Mouse (Mus musculus) hindbrain, embryonic 15.5 days (tissue): ENCODE data around the gene Ubash3b. TPM values are rescaled to one million over a fixed set of nuclear protein-coding genes. Genes with fewer than 3 reads are reported as not detected.

ENCODE experiments used
- ATAC-seq: fragments of 200-750 bp; cut with Nextera tagmentation; 2 replicates; pipeline ENCODE4 v1.8.0; 2017; ENCODE audit warnings: low read depth, moderate number of reproducible peaks, moderate TSS enrichment; ENCODE audit not compliant: low FRiP score
- H3K27ac ChIP-seq: fragments of 300-500 bp; sonication (generic); replicated peaks from 2 replicates; pipeline ENCODE4 v1.5.1; 2015; ENCODE audit warnings: mild to moderate bottlenecking, inconsistent platforms
- H3K27me3 ChIP-seq: fragments of 300-500 bp; sonication (generic); 2 replicates; pipeline ENCODE4 v1.6.1; 2015; ENCODE audit warnings: control low read depth, inconsistent platforms
- H3K36me3 ChIP-seq: fragments of 300-500 bp; sonication (generic); 2 replicates; pipeline ENCODE4 v1.6.1; 2015; ENCODE audit warnings: control low read depth, inconsistent platforms
- H3K4me1 ChIP-seq: fragments of 300-500 bp; sonication (generic); replicated peaks from 2 replicates; pipeline ENCODE4 v1.6.1; 2015; ENCODE audit warnings: control low read depth, inconsistent platforms
- H3K4me2 ChIP-seq: fragments of 300-500 bp; sonication (generic); 2 replicates; pipeline ENCODE4 v1.6.1; 2015; ENCODE audit warnings: moderate library complexity, mild to moderate bottlenecking, inconsistent platforms
- H3K4me3 ChIP-seq: fragments of 300-500 bp; sonication (generic); 2 replicates; pipeline ENCODE4 v1.5.1; 2015; ENCODE audit warnings: mild to moderate bottlenecking, inconsistent platforms
- H3K9ac ChIP-seq: fragments of 300-500 bp; sonication (generic); 2 replicates; pipeline ENCODE4 v1.6.1; 2015; ENCODE audit warnings: inconsistent platforms
- H3K9me3 ChIP-seq: fragments of 300-500 bp; sonication (generic); 2 replicates; pipeline ENCODE4 v1.6.1; 2016; ENCODE audit warnings: control low read depth, inconsistent platforms
- WGBS: fragments of 180-500 bp; shearing (Covaris S2); methylation state at CpG from one replicate; pipeline ENCODE4 v1.1.7; 2015; 5-methylcytosine and 5-hydroxymethylcytosine counted together
- polyA plus RNA-seq: library from polyadenylated mRNA; unstranded; fragments of >200 nt; fragmentation: Nextera tagmentation; extraction: Ambion mirVana; gene quantifications from 2 replicates; pipeline ENCODE4 v1.2.1, GENCODE M21; 2015

The Ubash3b gene
- polyA plus RNA-seq = 24.6 and 27.3 TPM in 2 replicates

GRCm38 (mm10) chr9:41161413-41161812 is at the start of gene Ubash3b:
Gene Ubash3b, minus strand, starts transcription at chr9:41161697.
- WGBS = 85% methylated on average over 6 of the region's 6 CpGs

GRCm38 (mm10) chr9:41207130-41208104 is 45.9 kb upstream of the Ubash3b start:
- Histone ChIP-seq H3K27me3 (no peaks in the 10 kb centered on the region), H3K36me3 (no peaks in the 10 kb centered on the region), H3K27ac (peak overlapping the region; percentile 94), H3K9me3 (no peaks in the 10 kb centered on the region), H3K4me3 (peak overlapping the region; percentile 31), H3K4me1 (peaks cover 10% of the 10 kb centered on the region), H3K9ac (peak overlapping the region; percentile 41), H3K4me2 (peak overlapping the region; percentile 54)
- peak; percentile 94 for ATAC-seq
- WGBS = 9% methylated on average over 28 of the region's 28 CpGs

More at GRCm38 (mm10) chr9:41161413-41161812, at the start of gene Ubash3b:
- Histone ChIP-seq H3K27me3 (no peaks in the 10 kb centered on the region), H3K4me1 (peaks cover 12% of the 10 kb centered on the region), H3K27ac (no peak within 1 kb of the TSS), H3K36me3 (no peaks in the 10 kb centered on the region), H3K9ac (no peak within 1 kb of the TSS), H3K4me3 (no peak within 1 kb of the TSS), H3K9me3 (no peaks in the 10 kb centered on the region), H3K4me2 (no peak within 1 kb of the TSS)
- ATAC-seq = no peak

- Histone ChIP-seq H3K4me2 (no peak overlapping the region), H3K36me3 (no peaks in the 10 kb centered on the region), H3K27me3 (no peaks in the 10 kb centered on the region), H3K4me1 (peaks cover 3% of the 10 kb centered on the region), H3K27ac (no peak overlapping the region; the same call in 1 of the 2 replicates), H3K4me3 (no peak overlapping the region), H3K9me3 (no peaks in the 10 kb centered on the region), H3K9ac (no peak overlapping the region)
- WGBS = 76% methylated on average over 12 of the region's 12 CpGs
- ATAC-seq = no peak
Observed at GRCm38 (mm10) chr9:41206717-41207116, 45.2 kb upstream of the Ubash3b start.

GRCm38 (mm10) chr9:41205267-41205666 is 43.8 kb upstream of the Ubash3b start:
- no peaks in the 10 kb centered on the region for H3K27me3 ChIP-seq
- no peak overlapping the region for H3K9ac ChIP-seq
- H3K27ac ChIP-seq = no peak overlapping the region
- 65% methylated on average over 3 of the region's 3 CpGs for WGBS
- H3K9me3 ChIP-seq = no peaks in the 10 kb centered on the region
- H3K4me3 ChIP-seq = no peak overlapping the region
- H3K36me3 ChIP-seq = no peaks in the 10 kb centered on the region
- H3K4me1 ChIP-seq = no peaks in the 10 kb centered on the region
- ATAC-seq = no peak
- no peak overlapping the region for H3K4me2 ChIP-seq

- no peak overlapping the region for H3K4me2 ChIP-seq
- H3K4me3 ChIP-seq = no peak overlapping the region
- no peak overlapping the region for H3K9ac ChIP-seq
- H3K4me1 ChIP-seq = no peaks in the 10 kb centered on the region
- H3K9me3 ChIP-seq = no peaks in the 10 kb centered on the region
- ATAC-seq = 0 out of 2 replicates have a peak, but pooled peaks have one; percentile 53
- no peak overlapping the region for H3K27ac ChIP-seq
- no peaks in the 10 kb centered on the region for H3K36me3 ChIP-seq
- H3K27me3 ChIP-seq = no peaks in the 10 kb centered on the region
- WGBS = 85% methylated on average over 22 of the region's 22 CpGs
Observed at GRCm38 (mm10) chr9:41199456-41200252, 38.2 kb upstream of the Ubash3b start.

GRCm38 (mm10) chr9:41198501-41199265 is 37.2 kb upstream of the Ubash3b start:
- no peak overlapping the region for H3K9ac ChIP-seq
- H3K4me1 ChIP-seq = no peaks in the 10 kb centered on the region
- no peaks in the 10 kb centered on the region for H3K27me3 ChIP-seq
- no peaks in the 10 kb centered on the region for H3K36me3 ChIP-seq
- H3K4me2 ChIP-seq = no peak overlapping the region
- peak overlapping the region; percentile 31; the same call in 1 of the 2 replicates for H3K27ac ChIP-seq
- H3K9me3 ChIP-seq = no peaks in the 10 kb centered on the region
- 0 out of 2 replicates have a peak, but pooled peaks have one; percentile 10 for ATAC-seq
- H3K4me3 ChIP-seq = no peak overlapping the region
- WGBS = 66% methylated on average over 12 of the region's 12 CpGs

- no peak for ATAC-seq
- Histone ChIP-seq H3K4me1 (peaks cover 5% of the 10 kb centered on the region), H3K36me3 (no peaks in the 10 kb centered on the region), H3K27ac (no peak overlapping the region), H3K27me3 (no peaks in the 10 kb centered on the region), H3K4me2 (no peak overlapping the region), H3K9me3 (no peaks in the 10 kb centered on the region), H3K4me3 (no peak overlapping the region), H3K9ac (no peak overlapping the region)
- 84% methylated on average over 10 of the region's 10 CpGs for WGBS
Observed at GRCm38 (mm10) chr9:41195742-41196311, 34.3 kb upstream of the Ubash3b start.

- Histone ChIP-seq H3K9me3 (no peaks in the 10 kb centered on the region), H3K27me3 (no peaks in the 10 kb centered on the region), H3K4me2 (no peak overlapping the region), H3K36me3 (no peaks in the 10 kb centered on the region), H3K4me3 (no peak overlapping the region), H3K27ac (peak overlapping the region; percentile 66; the same call in 1 of the 2 replicates), H3K9ac (no peak overlapping the region), H3K4me1 (peaks cover 7% of the 10 kb centered on the region)
- WGBS = 63% methylated on average over 9 of the region's 9 CpGs
- no peak for ATAC-seq
Observed at GRCm38 (mm10) chr9:41191651-41192210, 30.2 kb upstream of the Ubash3b start.

GRCm38 (mm10) chr9:41190745-41191482 is 29.4 kb upstream of the Ubash3b start:
- peak; percentile 85 for ATAC-seq
- Histone ChIP-seq H3K4me2 (no peak overlapping the region), H3K27me3 (no peaks in the 10 kb centered on the region), H3K9me3 (no peaks in the 10 kb centered on the region), H3K4me1 (peaks cover 7% of the 10 kb centered on the region), H3K36me3 (no peaks in the 10 kb centered on the region), H3K27ac (peak overlapping the region; percentile 66), H3K9ac (no peak overlapping the region), H3K4me3 (no peak overlapping the region)
- 16% methylated on average over 9 of the region's 9 CpGs for WGBS

GRCm38 (mm10) chr9:41187939-41188338 is 26.4 kb upstream of the Ubash3b start:
- no peak for ATAC-seq
- no peak overlapping the region for H3K27ac ChIP-seq
- H3K4me1 ChIP-seq = peaks cover 7% of the 10 kb centered on the region
- H3K36me3 ChIP-seq = no peaks in the 10 kb centered on the region
- no peak overlapping the region for H3K4me2 ChIP-seq
- no peaks in the 10 kb centered on the region for H3K27me3 ChIP-seq
- WGBS = 88% methylated on average over 4 of the region's 4 CpGs
- H3K4me3 ChIP-seq = no peak overlapping the region
- no peak overlapping the region for H3K9ac ChIP-seq
- H3K9me3 ChIP-seq = no peaks in the 10 kb centered on the region
